Mouse (Mus musculus): ENCODE results near the gene Irf4.

- TF ChIP-seq TAL1 (IDR thresholded peaks at IDR 0.05; ENCODE audit: low read length), result no peak
- no peak for TF ChIP-seq GATA1 (IDR thresholded peaks at IDR 0.05; ENCODE audit: low read length)
Measured at GRCm38 (mm10) chr13:30712280-30712679, 36.7 kb upstream of the Irf4 start.
